9 mouse cellular contexts compared by ENCODE assay signal in the genomic region with DNA sequence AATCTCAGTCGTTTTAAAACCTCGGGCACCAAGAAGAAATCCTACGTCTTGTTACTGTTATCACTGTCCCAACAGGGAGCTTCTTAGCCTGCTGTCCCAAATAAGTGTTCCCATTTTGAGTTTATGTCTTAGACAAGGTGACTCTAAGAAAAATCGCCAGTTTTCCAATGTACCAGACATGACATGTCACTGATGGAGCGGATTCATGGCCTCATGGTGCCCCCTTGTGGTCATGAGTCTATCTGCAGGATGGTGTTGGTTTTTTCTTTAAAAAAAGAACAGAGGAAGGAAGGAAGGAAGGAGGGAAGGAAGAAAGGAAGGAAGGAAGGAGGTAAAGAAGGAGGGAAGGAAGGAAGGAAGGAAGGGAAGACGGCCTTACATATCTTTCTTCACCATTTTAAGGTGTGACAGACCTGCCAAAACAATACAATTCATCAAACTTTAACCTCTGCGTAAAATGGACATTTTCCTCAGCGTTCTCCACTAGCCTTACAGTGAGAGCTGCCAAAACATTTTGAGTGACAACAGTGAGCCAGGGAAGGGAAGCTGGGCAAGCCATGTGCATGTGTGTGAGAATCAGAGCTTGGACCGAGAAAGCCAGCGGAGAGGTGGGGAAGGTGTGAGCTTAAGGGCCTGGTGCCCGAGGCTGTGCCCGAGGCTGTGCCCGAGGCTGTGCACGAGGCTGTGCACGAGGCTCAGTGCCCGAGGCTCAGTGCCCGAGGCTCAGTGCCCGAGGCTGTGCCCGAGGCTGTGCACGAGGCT. TPM values are rescaled to one million over a fixed set of nuclear protein-coding genes. Genes with fewer than 3 reads are reported as not detected.
DNase-seq lines count a peak whose midpoint lies in the region; ATAC-seq and TF ChIP-seq lines count a peak whose summit lies in the region.
"Had no signal": no experiment of that assay in that cellular context is flagged by ENCODE, and none has a peak within 500 bp of the region (broad histone marks: within the 10 kb centered on the region; RNA-seq: fewer than 3 reads in every experiment).

No protein-coding gene starts in this region.

- DNase-seq in kidney, adult 8-10 months = peak; percentile 34 to 65
- DNase-seq in Muller cell, postnatal 12 days (ENCODE audit: inconsistent ontology term) = peak; percentile 21
- DNase-seq in cerebellum, adult 8-10 months = peak; percentile 57
- DNase-seq in gastrocnemius, adult 2 months = peak; percentile 70
- peak; percentile 24 to 77 for DNase-seq in layer of hippocampus, adult 2 months (ENCODE audit: low spot score in 2 of 2)
- DNase-seq in spleen, postnatal 10 days (ENCODE audit: low spot score in 2 of 2) = peak; percentile 22 to 70

- H3K36me3 ChIP-seq in kidney, embryonic 14.5 days (ENCODE audit: control insufficient read depth, insufficient read depth, low read length) = no peaks in the 10 kb centered on the region
- H3K36me3 ChIP-seq: embryonic facial prominence, embryonic 13.5 days had no signal

- peak; percentile 88 for TF ChIP-seq CTCF in gastrocnemius, adult 2 months (IDR thresholded peaks at IDR 0.05)
- peak; percentile 91 for TF ChIP-seq CTCF in layer of hippocampus, adult 2 months (conservative IDR thresholded peaks at IDR 0.05)

- no peak for ATAC-seq in kidney, embryonic 14.5 days (ENCODE audit: low FRiP score, low TSS enrichment)
- ATAC-seq in megakaryocyte progenitor cell, adult 5-6 weeks (replicated peaks; ENCODE audit: poor library complexity) = peak; percentile 91

- H3K27me3 ChIP-seq in kidney, embryonic 14.5 days (ENCODE audit: control insufficient read depth, insufficient read depth, low read length) = no peaks in the 10 kb centered on the region

- no peak overlapping the region for H3K27ac ChIP-seq in kidney, embryonic 14.5 days (ENCODE audit: low read depth, low read length)
- H3K27ac ChIP-seq in gastrocnemius, adult 2 months = no peak overlapping the region
- H3K27ac ChIP-seq in layer of hippocampus, adult 2 months = no peak overlapping the region
- H3K27ac ChIP-seq: embryonic facial prominence, embryonic 13.5 days had no signal

- intact Hi-C loops in gastrocnemius, adult 2 months (cut with DNase I) = loop anchor here (1.0 to 5.0 kb wide), 3 partner anchors 107 to 264 kb away; no protein-coding TSS in a partner anchor

- H3K4me3 ChIP-seq in kidney, embryonic 14.5 days (ENCODE audit: low read length) = no peak overlapping the region
- H3K4me3 ChIP-seq in gastrocnemius, adult 2 months = no peak overlapping the region
- no peak overlapping the region for H3K4me3 ChIP-seq in layer of hippocampus, adult 2 months
- H3K4me3 ChIP-seq: embryonic facial prominence, embryonic 13.5 days had no signal

- no peaks in the 10 kb centered on the region for H3K4me1 ChIP-seq in kidney, embryonic 14.5 days (ENCODE audit: control insufficient read depth, insufficient read depth, low read length)
- H3K4me1 ChIP-seq: embryonic facial prominence, embryonic 13.5 days had no signal

- no peak overlapping the region for H3K9ac ChIP-seq in kidney, embryonic 14.5 days (ENCODE audit: low read depth, low read length)
- H3K9ac ChIP-seq: embryonic facial prominence, embryonic 13.5 days had no signal

- H3K9me3 ChIP-seq in kidney, embryonic 14.5 days (ENCODE audit: control insufficient read depth, low read length) = no peaks in the 10 kb centered on the region
- H3K9me3 ChIP-seq: embryonic facial prominence, embryonic 13.5 days had no signal

- no peak overlapping the region for H3K4me2 ChIP-seq in kidney, embryonic 14.5 days (replicated peaks; ENCODE audit: low read depth, low read length)
- H3K4me2 ChIP-seq: embryonic facial prominence, embryonic 13.5 days had no signal

- WGBS in kidney, embryonic 14.5 days = 69% methylated on average over 20 of the region's 20 CpGs

RNA-seq across cellular contexts. Expression of a gene that starts 42.6 kb away (rescaled TPM):
- polyA plus RNA-seq in kidney, embryonic 14.5 days (2014; fragmentation: Nextera tagmentation; extraction: Ambion mirVana) = 33.1 and 42.1 TPM in 2 replicates
- total RNA-seq in gastrocnemius, adult 2 months (2021) = 10 to 100 TPM; 59.3 to 70.9 TPM
- total RNA-seq in layer of hippocampus, adult 2 months (2021) = 10 to 100 TPM; 69.4 to 85.4 TPM
- 48.8 and 48.9 TPM in 2 replicates for total RNA-seq in megakaryocyte progenitor cell, adult 5-6 weeks (2015)
- 62.6 and 92.3 TPM in 2 replicates for total RNA-seq in megakaryocyte progenitor cell, adult 5-6 weeks (2017)
